Mouse (Mus musculus): ENCODE measurements around the gene Gm32742. TPM values are rescaled to one million over a fixed set of nuclear protein-coding genes. Genes with fewer than 3 reads are reported as not detected.

Gene Gm32742
- polyA plus RNA-seq, 1 experiment from 2014 or later = not detected

GRCm38 (mm10) chr9:51105751-51106150 is 59.6 kb downstream of the Gm32742 start:
- Histone ChIP-seq H3K4me2 (ENCODE audit: low read length) (no peak overlapping the region), H3K27ac (no peak overlapping the region), H3K27me3 (ENCODE audit: insufficient read depth, low read length) (no peaks in the 10 kb centered on the region), H3K4me1 (replicated peaks; ENCODE audit: insufficient read depth, low read length) (peaks cover 8% of the 10 kb centered on the region; the same call in 1 of the 2 replicates), H3K36me3 (ENCODE audit: insufficient read depth, low read length) (no peaks in the 10 kb centered on the region), H3K4me3 (replicated peaks; ENCODE audit: low read depth, low read length) (no peak overlapping the region), H3K9ac (ENCODE audit: low read depth, low read length) (no peak overlapping the region), H3K9me3 (replicated peaks; ENCODE audit: low read length) (no peaks in the 10 kb centered on the region)
- DNase-seq (ENCODE audit: low spot score) (no peak), ATAC-seq (replicated peaks; ENCODE audit: low FRiP score, low read depth) (no peak)
- WGBS = 70% methylated on average over 2 of the region's 2 CpGs
- no peak for TF ChIP-seq CTCF (IDR thresholded peaks at IDR 0.05; ENCODE audit: low read depth)

DNA sequence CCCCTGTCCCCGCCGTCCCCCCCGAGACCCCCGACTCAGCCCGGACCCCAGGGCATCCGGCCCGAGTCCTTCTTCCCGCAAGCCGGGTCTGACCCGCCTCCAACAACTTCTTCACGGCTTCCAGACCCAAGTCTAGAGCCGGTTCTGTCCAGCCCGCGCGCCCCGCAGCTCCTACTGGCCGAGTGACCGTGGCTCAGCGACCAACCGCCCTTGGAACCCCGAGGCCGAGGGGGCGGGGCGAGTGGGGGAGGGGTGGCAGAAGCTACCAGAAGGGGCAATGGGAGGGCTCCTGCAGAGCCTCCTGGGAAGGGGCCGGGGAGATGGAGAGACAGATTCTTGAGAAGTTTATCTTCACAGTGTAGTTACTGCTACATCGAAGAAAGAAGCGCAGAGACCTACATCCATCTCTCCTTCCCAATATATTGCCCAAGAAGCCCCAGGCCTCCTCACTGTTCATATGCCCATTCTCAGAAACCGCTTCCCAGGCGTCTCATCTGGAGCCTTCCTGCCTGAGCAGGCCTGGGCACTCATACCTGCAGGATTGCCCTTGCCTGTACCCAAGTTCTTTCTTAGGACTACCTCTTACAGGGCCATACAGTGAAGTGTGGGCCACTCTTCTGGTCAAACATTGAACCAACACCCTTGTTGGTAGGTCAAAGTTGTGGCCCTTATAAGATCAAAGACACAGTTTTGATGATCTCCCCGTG is 61.4 kb downstream of the Gm32742 start:
- H3K36me3 ChIP-seq (ENCODE audit: insufficient read depth, low read length) = no peaks in the 10 kb centered on the region
- ATAC-seq (replicated peaks; ENCODE audit: low FRiP score, low read depth) = peak; percentile 82
- DNase-seq (ENCODE audit: low spot score) = peak; percentile 67
- WGBS = 14% methylated on average over 29 of the region's 30 CpGs
- peak overlapping the region; percentile 46 for H3K4me3 ChIP-seq (replicated peaks; ENCODE audit: low read depth, low read length)
- peaks cover 8% of the 10 kb centered on the region; the same call in 1 of the 2 replicates for H3K4me1 ChIP-seq (replicated peaks; ENCODE audit: insufficient read depth, low read length)
- H3K4me2 ChIP-seq (ENCODE audit: low read length) = peak overlapping the region; percentile 96
- H3K27ac ChIP-seq = no peak overlapping the region
- peak overlapping the region; percentile 50 for H3K9ac ChIP-seq (ENCODE audit: low read depth, low read length)
- H3K27me3 ChIP-seq (ENCODE audit: insufficient read depth, low read length) = no peaks in the 10 kb centered on the region
- no peaks in the 10 kb centered on the region for H3K9me3 ChIP-seq (replicated peaks; ENCODE audit: low read length)
- TF ChIP-seq CTCF (IDR thresholded peaks at IDR 0.05; ENCODE audit: low read depth) = no peak

DNA sequence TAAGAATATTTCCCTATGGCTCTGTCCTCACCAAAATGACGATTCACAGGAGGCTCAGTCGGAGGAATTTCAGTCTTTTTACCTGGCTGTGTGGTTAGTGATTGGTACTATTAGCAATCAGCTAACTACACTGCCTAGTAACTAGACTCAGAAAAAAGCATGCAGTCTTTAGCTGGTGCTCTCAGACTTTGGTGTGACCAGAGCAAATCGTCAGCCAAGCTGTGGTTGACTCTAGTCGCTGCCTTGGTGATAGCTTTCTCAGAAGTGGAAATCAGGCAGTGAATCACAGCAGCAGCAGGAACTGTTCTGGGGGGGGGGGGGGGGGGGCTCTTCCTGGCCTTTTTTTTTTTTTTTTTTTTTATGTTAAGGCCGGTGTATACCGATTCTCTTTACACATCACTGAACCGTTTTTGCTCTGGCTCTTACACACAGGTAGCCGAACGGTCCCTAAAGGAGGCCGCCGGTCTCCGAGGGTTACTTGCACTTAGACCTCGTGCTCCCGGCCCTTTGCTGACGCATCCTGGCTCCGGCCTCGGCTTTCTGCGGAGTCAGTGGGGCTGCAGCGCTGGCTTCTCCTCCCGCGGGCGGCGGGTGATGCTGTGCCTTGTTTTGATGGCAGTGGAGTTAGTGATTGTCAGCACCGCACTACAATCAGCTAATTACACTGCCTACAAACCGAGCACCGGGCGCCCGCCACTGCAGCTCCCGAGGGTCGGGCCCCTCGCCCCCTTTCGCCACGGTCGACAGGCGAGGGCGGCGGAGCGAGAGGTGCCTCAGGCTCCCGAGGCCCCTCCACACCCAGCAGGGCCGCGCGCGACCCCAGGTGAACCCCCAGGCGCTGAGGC is 62.1 kb downstream of the Gm32742 start:
- Histone ChIP-seq H3K9ac (ENCODE audit: low read depth, low read length) (peak overlapping the region; percentile 50), H3K4me2 (ENCODE audit: low read length) (peak overlapping the region; percentile 96), H3K9me3 (replicated peaks; ENCODE audit: low read length) (no peaks in the 10 kb centered on the region), H3K27me3 (ENCODE audit: insufficient read depth, low read length) (no peaks in the 10 kb centered on the region), H3K4me1 (replicated peaks; ENCODE audit: insufficient read depth, low read length) (peaks cover 8% of the 10 kb centered on the region; the same call in 1 of the 2 replicates), H3K27ac (no peak overlapping the region), H3K4me3 (replicated peaks; ENCODE audit: low read depth, low read length) (peak overlapping the region; percentile 46), H3K36me3 (ENCODE audit: insufficient read depth, low read length) (no peaks in the 10 kb centered on the region)
- ATAC-seq (replicated peaks; ENCODE audit: low FRiP score, low read depth) (peak; percentile 60), DNase-seq (ENCODE audit: low spot score) (peak; percentile 60)
- no peak for TF ChIP-seq CTCF (IDR thresholded peaks at IDR 0.05; ENCODE audit: low read depth)
- WGBS = 2% methylated on average over 43 of the region's 44 CpGs

GRCm38 (mm10) chr9:51101756-51102425 is 63.4 kb downstream of the Gm32742 start, which contains the start of gene 4833427G06Rik:
TSS of gene 4833427G06Rik (minus strand) at chr9:51102078.
- no peak within 1 kb of the TSS for H3K27ac ChIP-seq
- WGBS = 7% methylated on average over 27 of the region's 27 CpGs
- H3K36me3 ChIP-seq (ENCODE audit: insufficient read depth, low read length) = no peaks in the 10 kb centered on the region
- H3K9me3 ChIP-seq (replicated peaks; ENCODE audit: low read length) = no peaks in the 10 kb centered on the region
- peak; percentile 60 for ATAC-seq (replicated peaks; ENCODE audit: low FRiP score, low read depth)
- DNase-seq (ENCODE audit: low spot score) = peak; percentile 88
- H3K4me1 ChIP-seq (replicated peaks; ENCODE audit: insufficient read depth, low read length) = peaks cover 8% of the 10 kb centered on the region; the same call in 1 of the 2 replicates
- TF ChIP-seq CTCF (IDR thresholded peaks at IDR 0.05; ENCODE audit: low read depth) = peak; percentile 34; the same call in 1 of the 2 replicates
- no peak within 1 kb of the TSS for H3K9ac ChIP-seq (ENCODE audit: low read depth, low read length)
- H3K4me3 ChIP-seq (replicated peaks; ENCODE audit: low read depth, low read length) = peak within 1 kb of the TSS; percentile 11; the same call in 1 of the 2 replicates
- H3K4me2 ChIP-seq (ENCODE audit: low read length) = peak within 1 kb of the TSS; percentile 96
- no peaks in the 10 kb centered on the region for H3K27me3 ChIP-seq (ENCODE audit: insufficient read depth, low read length)

DNA sequence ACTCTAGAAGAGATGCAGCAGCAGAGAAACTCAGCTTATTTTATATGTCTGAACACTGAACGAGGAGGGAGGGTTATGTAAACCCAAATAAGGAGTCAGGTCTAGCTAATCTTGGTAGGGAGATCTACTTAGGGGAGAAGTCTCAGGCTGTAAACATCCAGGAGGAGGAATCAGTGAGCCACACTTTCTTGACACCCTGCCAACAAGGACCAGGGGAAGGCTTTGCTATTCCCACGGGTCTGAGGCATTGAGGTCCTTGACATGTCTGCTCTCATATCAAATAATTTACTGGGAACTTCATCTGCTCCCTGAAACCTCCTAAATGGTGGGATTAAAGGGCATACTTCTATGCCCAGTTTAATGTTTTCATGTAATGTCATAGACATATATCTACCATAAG is 69.0 kb downstream of the Gm32742 start:
- Histone ChIP-seq H3K27me3 (ENCODE audit: insufficient read depth, low read length) (no peaks in the 10 kb centered on the region), H3K27ac (no peak overlapping the region), H3K4me1 (replicated peaks; ENCODE audit: insufficient read depth, low read length) (no peaks in the 10 kb centered on the region), H3K4me3 (replicated peaks; ENCODE audit: low read depth, low read length) (no peak overlapping the region), H3K4me2 (ENCODE audit: low read length) (no peak overlapping the region), H3K9me3 (replicated peaks; ENCODE audit: low read length) (no peaks in the 10 kb centered on the region), H3K36me3 (ENCODE audit: insufficient read depth, low read length) (no peaks in the 10 kb centered on the region), H3K9ac (ENCODE audit: low read depth, low read length) (no peak overlapping the region)
- ATAC-seq (replicated peaks; ENCODE audit: low FRiP score, low read depth) (no peak), DNase-seq (ENCODE audit: low spot score) (no peak)
- WGBS = 40% methylated on average over 2 of the region's 2 CpGs
- TF ChIP-seq CTCF (IDR thresholded peaks at IDR 0.05; ENCODE audit: low read depth) = no peak

DNA sequence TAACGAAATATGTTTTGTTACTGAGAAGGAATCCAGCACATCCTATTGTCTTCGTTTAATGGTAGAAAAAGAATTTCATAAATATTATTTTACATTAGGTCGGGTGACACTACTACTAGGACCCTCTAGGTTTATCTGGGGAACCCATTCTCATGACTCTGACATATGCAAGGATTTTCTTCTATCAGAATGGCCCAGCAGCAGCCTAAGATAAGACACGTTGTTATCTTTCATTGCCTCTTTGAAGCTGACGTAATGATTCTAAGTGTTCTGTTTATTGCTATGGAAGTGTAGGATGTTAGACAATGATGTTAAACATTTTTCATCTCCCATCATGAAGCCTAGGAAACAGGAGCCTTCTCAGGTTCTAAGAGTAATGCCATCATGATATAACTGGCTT is 71.6 kb downstream of the Gm32742 start:
- no peak for TF ChIP-seq CTCF (IDR thresholded peaks at IDR 0.05; ENCODE audit: low read depth)
- WGBS = 78% methylated on average over 5 of the region's 5 CpGs
- H3K4me2 ChIP-seq (ENCODE audit: low read length) = no peak overlapping the region
- no peak overlapping the region for H3K4me3 ChIP-seq (replicated peaks; ENCODE audit: low read depth, low read length)
- H3K9ac ChIP-seq (ENCODE audit: low read depth, low read length) = no peak overlapping the region
- H3K9me3 ChIP-seq (replicated peaks; ENCODE audit: low read length) = no peaks in the 10 kb centered on the region
- no peaks in the 10 kb centered on the region for H3K4me1 ChIP-seq (replicated peaks; ENCODE audit: insufficient read depth, low read length)
- no peak overlapping the region for H3K27ac ChIP-seq
- H3K27me3 ChIP-seq (ENCODE audit: insufficient read depth, low read length) = no peaks in the 10 kb centered on the region
- DNase-seq (ENCODE audit: low spot score) = no peak
- H3K36me3 ChIP-seq (ENCODE audit: insufficient read depth, low read length) = no peaks in the 10 kb centered on the region
- ATAC-seq (replicated peaks; ENCODE audit: low FRiP score, low read depth) = no peak

Measured in kidney, postnatal 0 days (tissue).